Mouse (Mus musculus) gastrocnemius, postnatal 36 days (tissue): ENCODE measurements around the gene Il12b. TPM values are rescaled to one million over a fixed set of nuclear protein-coding genes. Genes with fewer than 3 reads are reported as not detected.

Experiments used
- DNase-seq, 2 experiments: peaks; one replicate each; pipeline ENCODE4 v3.0.0; 2022
- intact Hi-C: fragments of 180-260 bp; cut with DNase I; formaldehyde crosslinking; loops from one replicate; pipeline ENCODE4 v1.15.1; 2025
- long read RNA-seq, 2 experiments: library from polyadenylated mRNA; stranded (forward); transcript quantifications; one replicate each; pipeline ENCODE4 v2.0.0; 2021
- total RNA-seq, 2 experiments: library from RNA; stranded (reverse); gene quantifications; 2 replicates each; pipeline ENCODE4 v1.2.3; 2021

Il12b gene
- not detected for total RNA-seq
- long read RNA-seq, experiment 1, result 0 reads
- long read RNA-seq, experiment 2, result 0 reads

GRCm38 (mm10) chr11:44399763-44400162, at the start of gene Il12b:
Gene Il12b, plus strand, starts transcription at chr11:44400063.
- intact Hi-C loops, result no loop called here
- DNase-seq, result no peak

- no peak for DNase-seq
- intact Hi-C loops, result no loop called here
Observed at GRCm38 (mm10) chr11:44354860-44355470, 44.9 kb upstream of the Il12b start.

- intact Hi-C loops, result no loop called here
- DNase-seq, result no peak
Observed at GRCm38 (mm10) chr11:44356171-44356570, 43.7 kb upstream of the Il12b start.

- intact Hi-C loops, result no loop called here
- no peak for DNase-seq
Observed at GRCm38 (mm10) chr11:44364536-44364935, 35.3 kb upstream of the Il12b start.

- peak; percentile 31 to 35 for DNase-seq
- intact Hi-C loops, result no loop called here
Observed at GRCm38 (mm10) chr11:44367711-44368110, 32.2 kb upstream of the Il12b start.

- no peak for DNase-seq
- intact Hi-C loops, result no loop called here
Observed at GRCm38 (mm10) chr11:44372856-44373255, 27.0 kb upstream of the Il12b start.

GRCm38 (mm10) chr11:44377879-44378278, 22.0 kb upstream of the Il12b start:
- intact Hi-C loops, result no loop called here
- DNase-seq, result no peak

GRCm38 (mm10) chr11:44380432-44381051, 19.3 kb upstream of the Il12b start:
- DNase-seq, result no peak
- intact Hi-C loops, result no loop called here

- intact Hi-C loops, result no loop called here
- no peak for DNase-seq
Observed at GRCm38 (mm10) chr11:44382200-44382599, 17.7 kb upstream of the Il12b start.

GRCm38 (mm10) chr11:44387031-44387430, 12.8 kb upstream of the Il12b start:
- intact Hi-C loops, result no loop called here
- DNase-seq, result no peak

- intact Hi-C loops, result no loop called here
- no peak for DNase-seq
Observed at GRCm38 (mm10) chr11:44389993-44390701, 9.7 kb upstream of the Il12b start.

GRCm38 (mm10) chr11:44393101-44393810, 6.6 kb upstream of the Il12b start:
- intact Hi-C loops, result no loop called here
- DNase-seq, result no peak

GRCm38 (mm10) chr11:44395401-44395800, 4.5 kb upstream of the Il12b start:
- DNase-seq, result no peak
- intact Hi-C loops, result no loop called here

GRCm38 (mm10) chr11:44397551-44397950, 2.3 kb upstream of the Il12b start:
- intact Hi-C loops, result no loop called here

GRCm38 (mm10) chr11:44398356-44398755, 1.5 kb upstream of the Il12b start:
- intact Hi-C loops, result no loop called here
- no peak for DNase-seq

More at GRCm38 (mm10) chr11:44397551-44397950, 2.3 kb upstream of the Il12b start:
- no peak for DNase-seq

GRCm38 (mm10) chr11:44398782-44399225, 1.1 kb upstream of the Il12b start:
- intact Hi-C loops, result no loop called here
- DNase-seq, result peak; percentile 63 to 69

- intact Hi-C loops, result no loop called here
Observed at GRCm38 (mm10) chr11:44401635-44402548, 2.0 kb downstream of the Il12b start.

GRCm38 (mm10) chr11:44405113-44405512, 5.2 kb downstream of the Il12b start:
- DNase-seq, result no peak
- intact Hi-C loops, result no loop called here

More at GRCm38 (mm10) chr11:44401635-44402548, 2.0 kb downstream of the Il12b start:
- no peak for DNase-seq

GRCm38 (mm10) chr11:44405961-44406360, 6.1 kb downstream of the Il12b start:
- DNase-seq, result no peak
- intact Hi-C loops, result no loop called here

- intact Hi-C loops, result no loop called here
Observed at GRCm38 (mm10) chr11:44406457-44406856, 6.6 kb downstream of the Il12b start.

More at GRCm38 (mm10) chr11:44406457-44406856, 6.6 kb downstream of the Il12b start:
- no peak for DNase-seq
